Mouse (Mus musculus) layer of hippocampus, adult 2 months (tissue): ENCODE measurements at regions not wholly inside any gene's neighbourhood (a gene's known extent, or its start where the extent isn't known, plus 50 kb on each side); places are given as distances from the start of the nearest gene placed in this dataset.

ENCODE experiments used
- DNase-seq, 2 experiments: peaks; one replicate each; pipeline ENCODE4 v3.0.0; 2022; ENCODE audit warnings: low spot score in 2 of 2
- H3K27ac ChIP-seq: fragments of 200-600 bp; 2 replicates; pipeline ENCODE4 v1.8.1; 2022
- H3K4me3 ChIP-seq: fragments of 200-600 bp; 2 replicates; pipeline ENCODE4 v1.8.1; 2022; ENCODE audit warnings: mild to moderate bottlenecking
- CTCF ChIP-seq: fragments of 200-600 bp; conservative IDR thresholded peaks from 2 replicates; pipeline ENCODE4 v1.8.1; 2022; ENCODE audit warnings: antibody characterized with exemption, mild to moderate bottlenecking, moderate library complexity

- TF ChIP-seq CTCF = no peak
- DNase-seq = no peak
- H3K4me3 ChIP-seq = no peak overlapping the region
Measured at GRCm38 (mm10) chr5:77552081-77552480, 144.2 kb upstream of the Igfbp7 start.

DNA sequence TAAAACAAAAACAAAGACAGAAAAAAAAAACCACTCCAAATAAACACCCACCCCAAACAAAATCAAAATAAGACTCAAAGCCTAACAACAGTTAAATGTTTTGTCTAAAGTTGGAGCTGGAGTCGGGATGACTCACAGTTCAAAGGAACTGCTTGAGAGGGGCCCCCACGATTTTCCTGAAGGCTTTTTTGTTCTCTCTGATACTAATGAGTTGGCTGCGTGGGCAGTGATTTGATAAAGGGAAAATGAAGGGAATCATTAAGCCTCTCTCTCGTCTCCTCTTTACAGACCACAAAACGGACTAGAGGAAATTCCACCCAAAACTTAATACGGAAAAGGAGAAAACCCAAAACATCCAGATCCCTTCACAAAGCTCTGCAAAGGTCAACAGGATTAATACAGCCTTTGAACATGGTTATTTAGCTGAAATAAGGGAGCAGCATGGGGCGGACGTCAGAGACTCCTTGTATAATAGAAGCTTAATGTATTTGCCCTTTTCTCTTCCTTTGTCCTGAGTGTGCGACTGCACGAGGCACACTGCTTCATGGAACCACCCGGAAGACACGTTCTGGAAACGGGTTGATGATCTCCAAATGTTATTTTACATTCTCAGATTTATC, 138.3 kb upstream of the Igfbp7 start:
- Histone ChIP-seq H3K4me3 (no peak overlapping the region), H3K27ac (no peak overlapping the region)
- DNase-seq = no peak
- TF ChIP-seq CTCF = no peak

More at GRCm38 (mm10) chr5:77552081-77552480, 144.2 kb upstream of the Igfbp7 start:
- H3K27ac ChIP-seq = no peak overlapping the region

- TF ChIP-seq CTCF = no peak
- Histone ChIP-seq H3K4me3 (peak overlapping the region; percentile 32; the same call in 1 of the 2 replicates), H3K27ac (peak overlapping the region; percentile 73)
- peak; percentile 15 to 28 for DNase-seq
Measured at GRCm38 (mm10) chr5:77532261-77533015, 124.6 kb upstream of the Igfbp7 start.

DNA sequence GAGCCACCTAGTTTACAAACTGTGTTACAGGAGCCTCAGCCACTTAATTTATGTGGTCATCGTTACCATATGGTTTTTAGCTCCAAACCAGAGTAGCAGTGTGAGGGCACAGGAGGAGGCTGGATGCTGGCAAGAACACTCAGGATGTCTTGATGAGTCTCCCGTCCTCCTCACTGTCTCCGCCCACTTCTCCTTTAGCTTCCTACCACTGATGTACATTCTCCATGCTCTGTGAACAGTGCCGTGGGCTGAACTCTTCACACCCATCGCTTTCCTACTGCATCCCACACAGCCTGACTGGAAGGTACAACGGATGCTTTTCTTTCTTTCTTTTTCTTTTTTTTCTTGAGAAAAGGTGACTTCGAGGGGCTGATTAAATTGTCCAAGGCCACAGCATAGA, 122.5 kb upstream of the Igfbp7 start:
- DNase-seq = no peak
- TF ChIP-seq CTCF = no peak
- H3K4me3 ChIP-seq = no peak overlapping the region
- H3K27ac ChIP-seq = no peak overlapping the region

- Histone ChIP-seq H3K4me3 (no peak overlapping the region), H3K27ac (no peak overlapping the region)
- TF ChIP-seq CTCF = no peak
- no peak for DNase-seq
Measured at GRCm38 (mm10) chr5:77517252-77517651, 109.4 kb upstream of the Igfbp7 start.

DNA sequence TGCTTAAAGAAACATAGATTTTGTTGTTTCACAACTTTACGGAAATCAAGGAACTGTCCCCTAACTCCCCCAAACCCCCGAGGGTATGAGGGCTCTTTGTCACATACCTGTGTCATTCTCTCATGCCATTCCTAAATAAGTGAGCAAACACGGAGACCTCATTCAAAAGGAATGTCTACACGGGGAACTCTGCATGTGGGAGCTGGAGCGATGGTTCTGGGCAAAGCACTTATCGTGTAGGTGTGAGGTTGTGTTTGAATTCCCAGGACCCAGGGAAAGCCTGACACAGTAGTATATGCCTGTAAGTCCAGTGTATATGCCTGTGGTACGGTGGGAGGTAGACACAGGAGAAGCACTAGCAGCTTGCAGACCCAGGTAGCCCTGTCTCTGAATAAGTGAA, 107.6 kb upstream of the Igfbp7 start:
- no peak overlapping the region for H3K4me3 ChIP-seq
- TF ChIP-seq CTCF = no peak
- no peak overlapping the region for H3K27ac ChIP-seq
- no peak for DNase-seq

GRCm38 (mm10) chr5:77502684-77503083, 94.8 kb upstream of the Igfbp7 start:
- Histone ChIP-seq H3K27ac (no peak overlapping the region), H3K4me3 (no peak overlapping the region)
- TF ChIP-seq CTCF = no peak

DNA sequence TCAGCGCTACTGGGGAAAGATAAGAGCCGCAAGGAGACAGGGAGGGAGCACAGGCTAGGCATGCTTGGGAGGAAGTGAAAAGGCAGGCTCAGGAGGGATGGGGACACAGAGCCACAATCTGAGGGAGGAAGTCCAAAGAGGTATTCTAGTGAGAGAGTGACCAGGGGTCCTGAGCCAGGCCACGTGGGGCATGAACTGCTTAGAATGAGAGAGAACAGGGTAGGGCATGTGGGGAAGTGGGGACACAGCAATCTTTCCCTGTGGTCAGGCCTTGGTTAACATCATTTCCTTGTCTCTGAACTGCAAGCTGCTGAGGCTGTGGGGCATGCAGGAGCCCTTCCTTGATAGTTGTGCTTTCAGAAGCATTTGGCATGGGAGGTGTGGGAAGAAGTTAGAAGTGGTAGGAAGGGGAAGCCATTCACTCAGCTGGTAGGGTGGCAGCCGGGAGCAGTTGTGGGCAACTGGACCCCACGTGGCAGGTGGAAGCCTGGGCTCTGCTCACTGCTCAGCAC, 92.2 kb upstream of the Igfbp7 start:
- no peak for DNase-seq
- H3K27ac ChIP-seq = no peak overlapping the region
- no peak overlapping the region for H3K4me3 ChIP-seq
- TF ChIP-seq CTCF = no peak

More at GRCm38 (mm10) chr5:77502684-77503083, 94.8 kb upstream of the Igfbp7 start:
- DNase-seq = no peak

GRCm38 (mm10) chr5:77494601-77495000, 86.8 kb upstream of the Igfbp7 start:
- no peak overlapping the region for H3K4me3 ChIP-seq
- DNase-seq = no peak
- no peak overlapping the region for H3K27ac ChIP-seq
- TF ChIP-seq CTCF = no peak

GRCm38 (mm10) chr5:77488969-77489368, 81.1 kb upstream of the Igfbp7 start:
- no peak overlapping the region for H3K4me3 ChIP-seq
- no peak for DNase-seq
- H3K27ac ChIP-seq = no peak overlapping the region
- no peak for TF ChIP-seq CTCF

DNA sequence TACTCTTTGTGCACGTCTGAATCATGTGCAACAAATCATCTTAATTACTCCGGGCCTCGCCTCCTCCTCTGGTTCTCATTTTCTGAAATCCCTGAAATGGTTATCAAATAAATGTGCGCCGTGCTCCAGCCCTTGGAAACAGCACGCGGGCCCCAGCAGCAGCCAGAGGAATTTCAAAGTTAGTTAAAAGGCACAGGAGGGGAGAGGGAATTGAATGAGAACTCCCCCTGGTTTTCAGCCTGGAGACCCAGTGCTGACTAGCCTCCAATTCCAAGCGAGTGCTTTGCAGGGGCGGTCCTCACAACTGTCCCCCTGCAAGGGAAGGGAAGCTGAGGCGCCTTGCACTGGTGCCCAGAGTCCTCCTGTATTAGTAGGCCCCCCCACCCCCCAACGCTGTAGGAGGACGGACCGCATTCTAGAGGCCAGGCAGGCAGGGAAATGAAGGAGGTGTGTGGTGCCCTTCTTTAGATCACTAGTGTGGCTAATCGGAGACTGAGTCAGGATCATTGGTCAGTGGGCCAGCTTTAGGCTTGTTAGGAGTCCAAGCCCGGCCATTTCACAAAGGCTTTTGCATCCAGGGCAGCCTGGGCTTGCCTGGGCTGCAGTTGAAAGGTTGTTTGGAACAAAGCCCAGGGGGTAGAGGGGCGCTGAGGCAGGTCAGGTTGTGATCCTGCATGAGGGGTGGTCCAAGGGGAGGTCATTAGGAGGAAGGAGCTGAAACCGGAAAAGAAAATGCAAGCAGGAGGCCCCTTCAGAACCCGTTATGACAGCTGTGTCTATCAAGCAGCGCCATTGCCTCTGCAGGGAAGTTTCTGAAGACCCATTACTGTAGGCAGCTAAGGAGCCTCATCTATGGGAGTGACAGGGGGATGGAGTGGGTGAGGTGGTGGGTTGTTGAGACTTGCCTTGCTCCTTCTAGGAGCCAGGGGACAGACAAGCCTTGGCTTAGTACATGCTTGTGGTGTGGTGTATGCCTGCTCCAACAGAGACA, 80.3 kb upstream of the Igfbp7 start:
- H3K4me3 ChIP-seq = peak overlapping the region; percentile 30
- DNase-seq = no peak
- TF ChIP-seq CTCF = no peak
- no peak overlapping the region for H3K27ac ChIP-seq

GRCm38 (mm10) chr5:77483053-77483717, 75.3 kb upstream of the Igfbp7 start:
- no peak for TF ChIP-seq CTCF
- DNase-seq = no peak
- Histone ChIP-seq H3K4me3 (no peak overlapping the region), H3K27ac (no peak overlapping the region)
